In genomic region chr15:96507097-96507840, GRCm38 (mm10) we compare ENCODE assay signal across 8 mouse cellular contexts. TPM values are rescaled to one million over a fixed set of nuclear protein-coding genes. Genes with fewer than 3 reads are reported as not detected.
DNase-seq lines count a peak whose midpoint lies in the region; ATAC-seq and TF ChIP-seq lines count a peak whose summit lies in the region.
"Had no signal": no experiment of that assay in that cellular context is flagged by ENCODE, and none has a peak within 500 bp of the region (broad histone marks: within the 10 kb centered on the region; RNA-seq: fewer than 3 reads in every experiment).

No protein-coding gene starts in this region.

- H3K4me2 ChIP-seq in lung, embryonic 14.5 days = peak overlapping the region; percentile 49

- no peak for TF ChIP-seq EP300 in heart, adult 2 months (IDR thresholded peaks at IDR 0.05; ENCODE audit: insufficient read depth, low read depth, low read length)

- peak overlapping the region; percentile 35 for H3K4me3 ChIP-seq in heart, adult 2 months
- peak overlapping the region; percentile 8 for H3K4me3 ChIP-seq in lung, embryonic 14.5 days (ENCODE audit: low read depth, low read length)

- peak; percentile 85 for DNase-seq in A20 (ENCODE audit: low read depth, low spot score)
- DNase-seq in CD8-positive naive resting alpha-beta T cell, adult 2 months (ENCODE audit: low read depth in 2 of 2, low spot score in 2 of 2) = peak; percentile 57 to 70
- DNase-seq in c-Kit-positive CD71-positive TER-119-negative erythroid progenitor cells, embryonic 14.5 days (ENCODE audit: low read depth) = peak; percentile 43
- DNase-seq in heart, adult 2 months = peak; percentile 42 to 49
- peak; percentile 53 for DNase-seq in kidney, postnatal 14 days
- peak; percentile 87 for DNase-seq in lung, embryonic 14.5 days
- DNase-seq in retina, postnatal 7 days (ENCODE audit: low read depth, low spot score) = peak; percentile 58

- H3K79me2 ChIP-seq in heart, adult 2 months (replicated peaks; ENCODE audit: control insufficient read depth, insufficient read depth, low read length) = no peaks in the 10 kb centered on the region

- no peaks in the 10 kb centered on the region for H3K36me3 ChIP-seq in heart, adult 2 months (ENCODE audit: control insufficient read depth, insufficient read depth, low read length)
- H3K36me3 ChIP-seq in lung, embryonic 14.5 days (ENCODE audit: insufficient read depth) = no peaks in the 10 kb centered on the region

- peaks cover 3% of the 10 kb centered on the region; the same call in 1 of the 2 replicates for H3K4me1 ChIP-seq in heart, adult 2 months (ENCODE audit: control insufficient read depth, insufficient read depth, low read length)
- no peaks in the 10 kb centered on the region for H3K4me1 ChIP-seq in lung, embryonic 14.5 days (ENCODE audit: insufficient read depth)

- 24% methylated on average over 18 of the region's 18 CpGs for WGBS in heart, adult 2 months
- WGBS in lung, embryonic 14.5 days = 29% methylated on average over 18 of the region's 18 CpGs

- TF ChIP-seq POLR2A in heart, adult 2 months (IDR thresholded peaks at IDR 0.05; ENCODE audit: insufficient read depth, low read depth, low read length) = no peak

- H3K9ac ChIP-seq in heart, adult 2 months (ENCODE audit: low read depth, low read length) = no peak overlapping the region; the same call in 1 of the 2 replicates
- H3K9ac ChIP-seq in lung, embryonic 14.5 days = peak overlapping the region; percentile 28; the same call in 1 of the 2 replicates

- no peak for ATAC-seq in lung, embryonic 14.5 days (ENCODE audit: insufficient read depth)

- TF ChIP-seq CTCF in heart, adult 2 months (IDR thresholded peaks at IDR 0.05) = peak; percentile 92
- peak; percentile 84 for TF ChIP-seq CTCF in lung, embryonic 14.5 days (IDR thresholded peaks at IDR 0.05; ENCODE audit: low read depth)

- H3K9me3 ChIP-seq in lung, embryonic 14.5 days (ENCODE audit: low read depth, low read length) = peaks cover 8% of the 10 kb centered on the region; the same call in 1 of the 2 replicates

- H3K27ac ChIP-seq in heart, adult 2 months = no peak overlapping the region
- no peak overlapping the region for H3K27ac ChIP-seq in lung, embryonic 14.5 days (ENCODE audit: low read depth)
- H3K27ac ChIP-seq: macrophage had no signal

- intact Hi-C loops in heart, adult 2 months (cut with DNase I) = no loop called here

- H3K27me3 ChIP-seq in heart, adult 2 months (ENCODE audit: control insufficient read depth, insufficient read depth, low read length) = no peaks in the 10 kb centered on the region; the same call in 1 of the 2 replicates
- H3K27me3 ChIP-seq in lung, embryonic 14.5 days (ENCODE audit: insufficient read depth, low read length) = no peaks in the 10 kb centered on the region

RNA-seq across cellular contexts. Expression of gene Scaf11, which starts 46.6 kb away (rescaled TPM):
- total RNA-seq in heart, adult 2 months (2021) = 10 to 100 TPM; 45.9 to 54.0 TPM
- polyA plus RNA-seq in heart, adult 2 months (2012; rRNA removed) = 9.6 and 16.8 TPM in 2 replicates
- 112 and 116 TPM in 2 replicates for polyA plus RNA-seq in lung, embryonic 14.5 days (2014; fragmentation: Nextera tagmentation; extraction: Ambion mirVana)
